Comparison of ENCODE assay signal across 8 mouse cellular contexts in the genomic region with DNA sequence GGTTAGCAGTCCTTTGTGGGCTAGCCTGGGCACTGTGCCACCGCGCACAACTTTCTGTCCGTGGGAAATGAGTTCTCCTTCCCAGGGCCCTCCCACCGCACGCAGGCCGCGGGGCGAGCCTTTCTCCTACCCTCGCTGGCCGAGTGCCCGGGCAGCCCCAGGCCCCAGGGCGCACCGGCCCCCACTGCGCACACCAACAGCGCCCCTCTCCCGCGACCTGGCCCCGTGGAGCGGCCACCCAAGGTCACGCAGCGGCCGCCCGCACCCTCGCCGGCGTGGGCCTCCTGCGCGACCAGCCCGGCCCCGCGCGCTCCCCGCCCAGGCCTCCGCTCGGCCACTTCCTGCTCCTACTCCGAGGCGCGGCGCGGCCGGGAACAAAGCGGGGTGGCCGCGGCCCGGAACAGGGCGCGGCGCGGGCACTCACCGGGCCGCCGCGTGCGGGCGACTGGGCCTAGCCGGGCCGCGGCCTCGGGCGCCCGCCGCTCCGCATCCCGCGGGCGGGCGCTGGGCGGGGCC. TPM values are rescaled to one million over a fixed set of nuclear protein-coding genes. Genes with fewer than 3 reads are reported as not detected.
A peak's percentile ranks its signal among the peaks of the same experiment; 100 is the strongest.
DNase-seq lines count a peak whose midpoint lies in the region; ATAC-seq and TF ChIP-seq lines count a peak whose summit lies in the region.

No protein-coding gene starts in this region.

- no peak for TF ChIP-seq CTCF in MEL (IDR thresholded peaks at IDR 0.05 in 2 of 3, conservative IDR thresholded peaks at IDR 0.05 in 1 of 3; ENCODE audit: control insufficient read depth in 1 of 3, insufficient read depth in 1 of 3, low read depth in 2 of 3, low read length in 3 of 3, poor library complexity in 1 of 3, severe bottlenecking in 1 of 3)
- TF ChIP-seq CTCF in embryonic fibroblast, embryonic 13.5 days (IDR thresholded peaks at IDR 0.05; ENCODE audit: borderline replicate concordance, insufficient read depth, low read length) = no peak

- no peak for TF ChIP-seq RAD21 in MEL (IDR thresholded peaks at IDR 0.05; ENCODE audit: low read depth, low read length)

- H3K4me1 ChIP-seq in MEL (ENCODE audit: control insufficient read depth in 1 of 2, insufficient read depth in 2 of 2, low read length in 2 of 2) = peaks cover 8 to 46% of the 10 kb centered on the region in 2 experiments
- peaks cover 4% of the 10 kb centered on the region; the same call in 1 of the 2 replicates for H3K4me1 ChIP-seq in embryonic fibroblast, embryonic 13.5 days (ENCODE audit: control insufficient read depth, insufficient read depth, low read length)
- H3K4me1 ChIP-seq in hindbrain, embryonic 16.5 days (ENCODE audit: control insufficient read depth, insufficient read depth, low read depth, low read length) = peaks cover 43% of the 10 kb centered on the region
- H3K4me1 ChIP-seq in liver, embryonic 12.5 days = peaks cover 65% of the 10 kb centered on the region
- peaks cover 33% of the 10 kb centered on the region for H3K4me1 ChIP-seq in neural tube, embryonic 11.5 days (ENCODE audit: control insufficient read depth, insufficient read depth, low read length)

- intact Hi-C loops in heart, postnatal 25 days (cut with DNase I) = loop anchor here (2.0 kb wide), 1 partner anchor 15 kb away; no protein-coding TSS in a partner anchor

- no peaks in the 10 kb centered on the region for H3K27me3 ChIP-seq in MEL (ENCODE audit: control insufficient read depth in 1 of 2, insufficient read depth in 2 of 2, low read length in 2 of 2)
- 0 out of 2 replicates have a peak, but pooled peaks cover 2% of the 10 kb centered on the region for H3K27me3 ChIP-seq in hindbrain, embryonic 16.5 days (replicated peaks; ENCODE audit: control insufficient read depth, insufficient read depth, low read length)
- peaks cover 28% of the 10 kb centered on the region for H3K27me3 ChIP-seq in liver, embryonic 12.5 days (replicated peaks)
- H3K27me3 ChIP-seq in neural tube, embryonic 11.5 days (ENCODE audit: control insufficient read depth, insufficient read depth, low read length) = no peaks in the 10 kb centered on the region

- peaks cover 59% of the 10 kb centered on the region for H3K79me2 ChIP-seq in MEL (ENCODE audit: control insufficient read depth, insufficient read depth, low read length, poor library complexity)

- H3K4me2 ChIP-seq in hindbrain, embryonic 16.5 days (ENCODE audit: low read length) = peak overlapping the region; percentile 98
- H3K4me2 ChIP-seq in liver, embryonic 12.5 days = peak overlapping the region; percentile 98
- H3K4me2 ChIP-seq in neural tube, embryonic 11.5 days (ENCODE audit: low read depth) = peak overlapping the region; percentile 96

- H3K9ac ChIP-seq in MEL (ENCODE audit: control insufficient read depth, low read depth, low read length, poor library complexity, severe bottlenecking) = peak overlapping the region; percentile 86
- peak overlapping the region; percentile 100 for H3K9ac ChIP-seq in hindbrain, embryonic 16.5 days (ENCODE audit: low read depth, low read length)
- H3K9ac ChIP-seq in liver, embryonic 12.5 days = peak overlapping the region; percentile 94
- peak overlapping the region; percentile 99 for H3K9ac ChIP-seq in neural tube, embryonic 11.5 days (ENCODE audit: low read length)

- WGBS in hindbrain, embryonic 16.5 days = 1% methylated on average over 38 of the region's 68 CpGs
- WGBS in liver, embryonic 12.5 days (ENCODE audit: insufficient replicate concordance) = under 1% methylated on average over 55 of the region's 68 CpGs
- under 1% methylated on average over 25 of the region's 68 CpGs for WGBS in neural tube, embryonic 11.5 days

- no peaks in the 10 kb centered on the region for H3K9me3 ChIP-seq in MEL (replicated peaks; ENCODE audit: insufficient read depth, low read length)
- H3K9me3 ChIP-seq in hindbrain, embryonic 16.5 days (ENCODE audit: control insufficient read depth, low read length) = no peaks in the 10 kb centered on the region
- no peaks in the 10 kb centered on the region for H3K9me3 ChIP-seq in liver, embryonic 12.5 days (replicated peaks)
- no peaks in the 10 kb centered on the region for H3K9me3 ChIP-seq in neural tube, embryonic 11.5 days (ENCODE audit: control insufficient read depth, low read length)

- peak; percentile 5; the same call in 1 of the 2 replicates for ATAC-seq in hindbrain, embryonic 16.5 days
- ATAC-seq in liver, embryonic 12.5 days = peak; percentile 11; the same call in 1 of the 2 replicates
- peak; percentile 13; the same call in 1 of the 2 replicates for ATAC-seq in neural tube, embryonic 11.5 days (ENCODE audit: insufficient read depth, low FRiP score, low TSS enrichment)
- ATAC-seq in megakaryocyte progenitor cell, adult 5-6 weeks (replicated peaks; ENCODE audit: poor library complexity) = no peak

- no peak for TF ChIP-seq POLR2A in MEL (IDR thresholded peaks at IDR 0.05; ENCODE audit: control insufficient read depth in 1 of 2, insufficient read depth in 1 of 2, low read depth in 1 of 2, low read length in 2 of 2, poor library complexity in 1 of 2)
- no peak for TF ChIP-seq POLR2A in embryonic fibroblast, embryonic 13.5 days (IDR thresholded peaks at IDR 0.05; ENCODE audit: low read depth, low read length)

- peak overlapping the region; percentile 84 to 92 for H3K4me3 ChIP-seq in MEL (ENCODE audit: control insufficient read depth in 1 of 2, insufficient read depth in 1 of 2, low read depth in 2 of 2, low read length in 2 of 2)
- peak overlapping the region; percentile 59 for H3K4me3 ChIP-seq in embryonic fibroblast, embryonic 13.5 days (ENCODE audit: insufficient read depth, low read length)
- peak overlapping the region; percentile 96 for H3K4me3 ChIP-seq in hindbrain, embryonic 16.5 days (ENCODE audit: low read length)
- H3K4me3 ChIP-seq in liver, embryonic 12.5 days = peak overlapping the region; percentile 90
- H3K4me3 ChIP-seq in neural tube, embryonic 11.5 days (ENCODE audit: low read depth, low read length) = peak overlapping the region; percentile 97

- TF ChIP-seq EP300 in MEL (IDR thresholded peaks at IDR 0.05; ENCODE audit: low read depth in 1 of 2, low read length in 2 of 2) = no peak

- DNase-seq in heart, adult 18-20 months = peak; percentile 65 to 67
- DNase-seq in heart, postnatal 25 days (ENCODE audit: low spot score) = no peak
- peak; percentile 78 for DNase-seq in MEL (ENCODE audit: low read depth, low spot score)
- DNase-seq in neural tube, embryonic 11.5 days (ENCODE audit: low spot score) = peak; percentile 46

- H3K36me3 ChIP-seq in MEL (ENCODE audit: control insufficient read depth in 1 of 2, insufficient read depth in 2 of 2, low read length in 2 of 2) = peaks cover 17 to 20% of the 10 kb centered on the region in 2 experiments
- peaks cover 13% of the 10 kb centered on the region for H3K36me3 ChIP-seq in hindbrain, embryonic 16.5 days (ENCODE audit: control insufficient read depth, insufficient read depth, low read length)
- peaks cover 32% of the 10 kb centered on the region for H3K36me3 ChIP-seq in liver, embryonic 12.5 days
- H3K36me3 ChIP-seq in neural tube, embryonic 11.5 days (ENCODE audit: control insufficient read depth, insufficient read depth, low read length) = peaks cover 15% of the 10 kb centered on the region

- H3K27ac ChIP-seq in MEL (ENCODE audit: control insufficient read depth, low read depth, low read length) = peak overlapping the region; percentile 59
- peak overlapping the region; percentile 92 for H3K27ac ChIP-seq in embryonic fibroblast, embryonic 13.5 days (ENCODE audit: insufficient read depth, low read length)
- H3K27ac ChIP-seq in hindbrain, embryonic 16.5 days (ENCODE audit: low read depth, low read length) = peak overlapping the region; percentile 94
- H3K27ac ChIP-seq in liver, embryonic 12.5 days = peak overlapping the region; percentile 87
- peak overlapping the region; percentile 92 for H3K27ac ChIP-seq in neural tube, embryonic 11.5 days (ENCODE audit: low read depth, low read length)

RNA-seq across cellular contexts. Expression of gene Akt1, which starts 1.1 kb away (rescaled TPM):
- 100 to 1,000 TPM; 182 to 193 TPM for total RNA-seq in heart, adult 18-20 months (2021)
- total RNA-seq in heart, postnatal 25 days (2021) = 100 to 1,000 TPM; 206 to 215 TPM
- 289 and 322 TPM in 2 replicates for total RNA-seq in MEL (2012; rRNA removed)
- 100 to 1,000 TPM; 764 to 827 TPM for polyA plus RNA-seq in MEL (2012; ENCODE audit: insufficient read depth in 1 of 2, insufficient read length in 2 of 2, low read depth in 1 of 2, low replicate concordance in 2 of 2, missing spikeins in 1 of 2)
- 227 and 248 TPM in 2 replicates for polyA plus RNA-seq in embryonic fibroblast, embryonic 13.5 days (2011; ENCODE audit: insufficient read length, low read depth, missing spikeins)
- polyA plus RNA-seq in hindbrain, embryonic 16.5 days (2015; fragmentation: Nextera tagmentation; extraction: Ambion mirVana) = 55.6 and 62.3 TPM in 2 replicates
- 76.6 and 81.8 TPM in 2 replicates for polyA plus RNA-seq in liver, embryonic 12.5 days (2016; fragmentation: Nextera tagmentation; extraction: Ambion mirVana)
- polyA plus RNA-seq in neural tube, embryonic 11.5 days (2014; fragmentation: Nextera tagmentation; extraction: Ambion mirVana) = 124 and 126 TPM in 2 replicates
- 84.3 and 85.6 TPM in 2 replicates for total RNA-seq in megakaryocyte progenitor cell, adult 5-6 weeks (2015)
- 74.8 and 96.1 TPM in 2 replicates for total RNA-seq in megakaryocyte progenitor cell, adult 5-6 weeks (2017)

RNA-seq across cellular contexts. Expression of gene Zbtb42, which starts 5.0 kb away (rescaled TPM):
- 1 to 10 TPM; 3.6 to 4.9 TPM for total RNA-seq in heart, adult 18-20 months (2021)
- total RNA-seq in heart, postnatal 25 days (2021) = 1 to 10 TPM; 6.4 to 6.7 TPM
- 4.5 and 7.6 TPM in 2 replicates for total RNA-seq in MEL (2012; rRNA removed)
- polyA plus RNA-seq in MEL (2012; ENCODE audit: insufficient read depth in 1 of 2, insufficient read length in 2 of 2, low read depth in 1 of 2, low replicate concordance in 2 of 2, missing spikeins in 1 of 2) = 10 to 100 TPM in 1 of 2 experiments, not detected in 1; 11.4 TPM
- polyA plus RNA-seq in embryonic fibroblast, embryonic 13.5 days (2011; ENCODE audit: insufficient read length, low read depth, missing spikeins) = 1.2 and 1.6 TPM in 2 replicates
- 2.4 and 4.0 TPM in 2 replicates for polyA plus RNA-seq in hindbrain, embryonic 16.5 days (2015; fragmentation: Nextera tagmentation; extraction: Ambion mirVana)
- polyA plus RNA-seq in liver, embryonic 12.5 days (2016; fragmentation: Nextera tagmentation; extraction: Ambion mirVana) = 1.0 and 1.2 TPM in 2 replicates
- polyA plus RNA-seq in neural tube, embryonic 11.5 days (2014; fragmentation: Nextera tagmentation; extraction: Ambion mirVana) = 4.4 and 6.7 TPM in 2 replicates
- 1.8 and 2.1 TPM in 2 replicates for total RNA-seq in megakaryocyte progenitor cell, adult 5-6 weeks (2015)
- 0.54 and 0.92 TPM in 2 replicates for total RNA-seq in megakaryocyte progenitor cell, adult 5-6 weeks (2017)

RNA-seq across cellular contexts. Expression of gene Siva1, which starts 29.2 kb away (rescaled TPM):
- 10 to 100 TPM; 31.7 to 35.2 TPM for total RNA-seq in heart, adult 18-20 months (2021)
- 10 to 100 TPM; 29.5 to 35.7 TPM for total RNA-seq in heart, postnatal 25 days (2021)
- 591 and 659 TPM in 2 replicates for total RNA-seq in MEL (2012; rRNA removed)
- polyA plus RNA-seq in MEL (2012; ENCODE audit: insufficient read depth in 1 of 2, insufficient read length in 2 of 2, low read depth in 1 of 2, low replicate concordance in 2 of 2, missing spikeins in 1 of 2) = 100 to 1,000 TPM in 1 of 2 experiments, not detected in 1; 531 TPM
- polyA plus RNA-seq in embryonic fibroblast, embryonic 13.5 days (2011; ENCODE audit: insufficient read length, low read depth, missing spikeins) = 89.1 and 93.5 TPM in 2 replicates
- polyA plus RNA-seq in hindbrain, embryonic 16.5 days (2015; fragmentation: Nextera tagmentation; extraction: Ambion mirVana) = 48.1 and 57.5 TPM in 2 replicates
- polyA plus RNA-seq in liver, embryonic 12.5 days (2016; fragmentation: Nextera tagmentation; extraction: Ambion mirVana) = 126 and 137 TPM in 2 replicates
- polyA plus RNA-seq in neural tube, embryonic 11.5 days (2014; fragmentation: Nextera tagmentation; extraction: Ambion mirVana) = 217 and 219 TPM in 2 replicates
- 163 and 168 TPM in 2 replicates for total RNA-seq in megakaryocyte progenitor cell, adult 5-6 weeks (2015)
- total RNA-seq in megakaryocyte progenitor cell, adult 5-6 weeks (2017) = 291 and 325 TPM in 2 replicates

RNA-seq across cellular contexts. Expression of gene Cep170b, which starts 46.6 kb away (rescaled TPM):
- total RNA-seq in heart, adult 18-20 months (2021) = 10 to 100 TPM; 10.1 to 11.1 TPM
- 1 to 10 TPM; 7.7 to 9.8 TPM for total RNA-seq in heart, postnatal 25 days (2021)
- total RNA-seq in MEL (2012; rRNA removed) = 40.0 and 49.7 TPM in 2 replicates
- polyA plus RNA-seq in MEL (2012; ENCODE audit: insufficient read depth in 1 of 2, insufficient read length in 2 of 2, low read depth in 1 of 2, low replicate concordance in 2 of 2, missing spikeins in 1 of 2) = 10 to 100 TPM in 1 of 2 experiments, not detected in 1; 64.0 TPM
- polyA plus RNA-seq in embryonic fibroblast, embryonic 13.5 days (2011; ENCODE audit: insufficient read length, low read depth, missing spikeins) = 55.0 and 66.1 TPM in 2 replicates
- 29.5 and 30.6 TPM in 2 replicates for polyA plus RNA-seq in hindbrain, embryonic 16.5 days (2015; fragmentation: Nextera tagmentation; extraction: Ambion mirVana)
- polyA plus RNA-seq in liver, embryonic 12.5 days (2016; fragmentation: Nextera tagmentation; extraction: Ambion mirVana) = 5.0 and 5.2 TPM in 2 replicates
- polyA plus RNA-seq in neural tube, embryonic 11.5 days (2014; fragmentation: Nextera tagmentation; extraction: Ambion mirVana) = 10.2 and 10.7 TPM in 2 replicates
- total RNA-seq in megakaryocyte progenitor cell, adult 5-6 weeks (2015) = 0.59 and 2.1 TPM in 2 replicates
- 1.1 and 4.7 TPM in 2 replicates for total RNA-seq in megakaryocyte progenitor cell, adult 5-6 weeks (2017)

RNA-seq across cellular contexts. Expression of gene Adssl1, which starts 53.8 kb away (rescaled TPM):
- 100 to 1,000 TPM; 192 to 206 TPM for total RNA-seq in heart, adult 18-20 months (2021)
- total RNA-seq in heart, postnatal 25 days (2021) = 100 to 1,000 TPM; 147 TPM
- 36.0 and 58.2 TPM in 2 replicates for total RNA-seq in MEL (2012; rRNA removed)
- polyA plus RNA-seq in MEL (2012; ENCODE audit: insufficient read depth in 1 of 2, insufficient read length in 2 of 2, low read depth in 1 of 2, low replicate concordance in 2 of 2, missing spikeins in 1 of 2) = 10 to 100 TPM in 1 of 2 experiments, not detected in 1; 63.9 TPM
- polyA plus RNA-seq in embryonic fibroblast, embryonic 13.5 days (2011; ENCODE audit: insufficient read length, low read depth, missing spikeins) = 2.2 and 4.8 TPM in 2 replicates
- polyA plus RNA-seq in hindbrain, embryonic 16.5 days (2015; fragmentation: Nextera tagmentation; extraction: Ambion mirVana) = 7.7 and 7.9 TPM in 2 replicates
- 5.2 and 5.6 TPM in 2 replicates for polyA plus RNA-seq in liver, embryonic 12.5 days (2016; fragmentation: Nextera tagmentation; extraction: Ambion mirVana)
- 4.6 and 4.7 TPM in 2 replicates for polyA plus RNA-seq in neural tube, embryonic 11.5 days (2014; fragmentation: Nextera tagmentation; extraction: Ambion mirVana)
- 113 and 131 TPM in 2 replicates for total RNA-seq in megakaryocyte progenitor cell, adult 5-6 weeks (2015)
- 113 and 126 TPM in 2 replicates for total RNA-seq in megakaryocyte progenitor cell, adult 5-6 weeks (2017)
